Mouse (Mus musculus): ENCODE data around the gene Ptpn12. TPM values are rescaled to one million over a fixed set of nuclear protein-coding genes. Genes with fewer than 3 reads are reported as not detected.

Ptpn12 gene
- total and polyA plus RNA-seq, 3 experiments = 59.0 to 112 (median 95.6) TPM

DNA sequence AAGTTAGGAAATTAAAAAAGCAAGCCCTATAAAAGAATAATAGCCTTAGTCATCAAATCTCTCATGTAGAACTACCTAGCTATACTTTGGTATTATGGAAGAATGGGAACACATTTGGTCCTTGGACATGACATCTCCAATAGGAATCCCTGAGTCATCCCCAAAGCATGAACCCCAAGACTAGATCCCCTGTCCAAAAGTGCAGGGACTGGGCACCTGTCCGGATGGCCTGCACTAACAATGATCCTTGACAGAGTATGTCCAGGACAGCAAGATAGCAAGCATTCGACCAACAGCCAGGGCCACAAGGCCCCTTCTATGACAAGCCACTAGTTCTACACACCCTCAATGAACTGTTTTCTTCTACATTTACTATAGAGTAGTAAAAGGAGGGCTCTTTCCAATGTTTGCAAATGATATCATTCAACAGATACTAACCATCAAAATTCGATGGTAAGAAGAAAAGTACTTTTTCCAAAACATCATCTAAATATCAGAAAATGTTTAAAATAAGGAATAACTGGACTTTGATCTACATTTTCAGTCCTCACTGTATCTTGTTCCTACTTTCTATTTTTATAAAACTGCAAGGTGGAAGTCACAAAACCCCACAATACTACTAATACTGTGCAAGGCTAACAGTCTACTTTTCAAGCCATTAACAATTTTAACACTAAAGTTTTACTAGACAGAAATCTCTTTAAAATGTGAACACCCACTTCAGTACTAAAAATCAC is 2.0 kb downstream of the Ptpn12 start:
- Histone ChIP-seq H3K4me3 (ENCODE audit: low read depth, low read length) (peak overlapping the region; percentile 96), H3K9me3 (replicated peaks) (no peaks in the 10 kb centered on the region), H3K36me3 (replicated peaks) (peaks cover 4% of the 10 kb centered on the region), H3K4me1 (ENCODE audit: insufficient read depth, low read depth, low read length) (peaks cover 39% of the 10 kb centered on the region), H3K27me3 (ENCODE audit: insufficient read depth, low read length) (no peaks in the 10 kb centered on the region)
- no peak for TF ChIP-seq CTCF (IDR thresholded peaks at IDR 0.05; ENCODE audit: low read depth, low read length)
- TF ChIP-seq POLR2AphosphoS5 (IDR thresholded peaks at IDR 0.05; ENCODE audit: insufficient replicate concordance, low read depth, low read length) = no peak
- no peak for TF ChIP-seq GATA2 (IDR thresholded peaks at IDR 0.05; ENCODE audit: borderline replicate concordance, low read depth, low read length)
- no peak for TF ChIP-seq GATA1 (IDR thresholded peaks at IDR 0.05; ENCODE audit: borderline replicate concordance, low read length)
- no peak for TF ChIP-seq TAL1 (conservative IDR thresholded peaks at IDR 0.05; ENCODE audit: low read depth, low read length)
- DNase-seq (ENCODE audit: low spot score) (no peak), ATAC-seq (ENCODE audit: extremely low read depth, insufficient number of reproducible peaks, low FRiP score, poor library complexity, severe bottlenecking) (no peak)

DNA sequence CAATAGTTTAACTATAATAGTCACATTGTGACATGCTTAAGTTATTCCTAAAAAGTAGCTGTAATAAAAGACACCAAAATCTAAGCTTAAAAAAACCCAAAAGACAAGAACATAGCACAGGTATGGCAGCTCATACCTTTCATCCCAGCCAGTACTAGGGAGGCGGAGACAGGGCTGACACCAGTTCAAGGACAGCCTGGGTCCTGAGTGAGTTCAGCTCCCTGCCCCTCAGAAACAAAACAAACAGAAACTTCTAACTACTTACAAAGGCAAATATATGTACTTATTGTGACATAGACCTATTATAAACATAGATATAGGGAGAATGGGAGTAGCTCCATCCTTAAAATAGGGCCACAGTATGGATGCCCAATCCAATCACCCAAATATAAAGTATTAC is 3.2 kb downstream of the Ptpn12 start:
- H3K27me3 ChIP-seq (ENCODE audit: insufficient read depth, low read length) = no peaks in the 10 kb centered on the region
- ATAC-seq (ENCODE audit: extremely low read depth, insufficient number of reproducible peaks, low FRiP score, poor library complexity, severe bottlenecking) = no peak
- DNase-seq (ENCODE audit: low spot score) = no peak
- H3K9me3 ChIP-seq (replicated peaks) = no peaks in the 10 kb centered on the region
- H3K4me3 ChIP-seq (ENCODE audit: low read depth, low read length) = no peak overlapping the region
- peaks cover 44% of the 10 kb centered on the region for H3K4me1 ChIP-seq (ENCODE audit: insufficient read depth, low read depth, low read length)
- peaks cover 4% of the 10 kb centered on the region for H3K36me3 ChIP-seq (replicated peaks)
- TF ChIP-seq POLR2AphosphoS5 (IDR thresholded peaks at IDR 0.05; ENCODE audit: insufficient replicate concordance, low read depth, low read length) (no peak), TAL1 (conservative IDR thresholded peaks at IDR 0.05; ENCODE audit: low read depth, low read length) (no peak), GATA2 (IDR thresholded peaks at IDR 0.05; ENCODE audit: borderline replicate concordance, low read depth, low read length) (no peak), GATA1 (IDR thresholded peaks at IDR 0.05; ENCODE audit: borderline replicate concordance, low read length) (no peak), CTCF (IDR thresholded peaks at IDR 0.05; ENCODE audit: low read depth, low read length) (no peak)

DNA sequence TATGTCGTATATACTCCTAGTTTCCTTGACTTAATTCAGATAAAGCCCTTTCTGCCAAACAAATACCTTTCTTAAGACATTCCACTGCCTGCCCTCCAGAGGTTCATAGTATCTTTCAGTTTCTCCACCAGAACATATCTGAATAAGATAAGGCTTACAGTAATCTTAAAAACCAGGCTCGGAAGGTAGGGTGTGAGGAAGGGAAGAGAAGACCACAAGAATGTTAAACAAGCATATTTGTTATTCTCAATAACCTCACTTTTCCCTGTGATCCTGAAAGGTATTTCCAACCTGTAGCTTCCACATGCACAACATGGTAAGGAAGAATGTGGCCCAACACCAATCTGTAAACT is 5.0 kb downstream of the Ptpn12 start:
- H3K4me3 ChIP-seq (ENCODE audit: low read depth, low read length) = no peak overlapping the region; the same call in 1 of the 2 replicates
- peaks cover 4% of the 10 kb centered on the region for H3K36me3 ChIP-seq (replicated peaks)
- DNase-seq (ENCODE audit: low spot score) = no peak
- ATAC-seq (ENCODE audit: extremely low read depth, insufficient number of reproducible peaks, low FRiP score, poor library complexity, severe bottlenecking) = peak; percentile 26
- no peaks in the 10 kb centered on the region for H3K27me3 ChIP-seq (ENCODE audit: insufficient read depth, low read length)
- H3K4me1 ChIP-seq (ENCODE audit: insufficient read depth, low read depth, low read length) = peaks cover 58% of the 10 kb centered on the region
- TF ChIP-seq GATA2 (IDR thresholded peaks at IDR 0.05; ENCODE audit: borderline replicate concordance, low read depth, low read length) (no peak), GATA1 (IDR thresholded peaks at IDR 0.05; ENCODE audit: borderline replicate concordance, low read length) (no peak), POLR2AphosphoS5 (IDR thresholded peaks at IDR 0.05; ENCODE audit: insufficient replicate concordance, low read depth, low read length) (no peak), CTCF (IDR thresholded peaks at IDR 0.05; ENCODE audit: low read depth, low read length) (no peak), TAL1 (conservative IDR thresholded peaks at IDR 0.05; ENCODE audit: low read depth, low read length) (no peak)
- H3K9me3 ChIP-seq (replicated peaks) = no peaks in the 10 kb centered on the region

DNA sequence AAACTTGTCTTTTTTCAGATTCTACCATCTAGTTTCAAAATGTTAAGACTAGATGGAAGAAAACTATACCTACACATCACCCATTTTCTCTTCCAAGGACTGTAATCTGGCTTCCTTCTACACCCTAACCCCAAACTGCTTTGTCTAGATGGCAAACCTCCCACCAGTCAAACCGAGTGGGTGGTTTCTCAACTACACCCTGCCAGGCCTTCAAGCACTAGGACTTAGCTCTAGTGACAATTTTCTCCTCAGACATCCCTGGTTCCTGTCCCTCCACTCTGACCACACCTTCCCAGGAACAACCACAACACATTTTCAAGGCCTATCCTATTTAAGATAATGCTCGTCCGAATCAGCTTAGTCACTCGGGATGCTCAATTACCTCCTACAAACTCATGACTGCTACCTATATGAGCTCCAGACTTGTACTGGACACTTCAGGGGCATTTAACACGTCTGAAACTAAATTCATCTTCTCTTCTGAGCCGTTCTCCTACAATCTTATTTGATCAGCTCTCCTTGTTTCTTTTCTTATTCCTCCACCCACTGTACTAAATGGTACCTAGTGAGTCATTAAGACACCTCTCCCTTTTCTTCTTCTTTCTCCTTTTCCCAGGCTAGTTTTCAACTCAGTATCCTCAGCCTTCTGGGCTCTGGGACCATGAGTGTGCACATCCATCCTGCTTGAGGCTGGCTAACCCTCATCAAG is 5.5 kb downstream of the Ptpn12 start:
- no peak for TF ChIP-seq TAL1 (conservative IDR thresholded peaks at IDR 0.05; ENCODE audit: low read depth, low read length)
- Histone ChIP-seq H3K4me3 (ENCODE audit: low read depth, low read length) (no peak overlapping the region; the same call in 1 of the 2 replicates), H3K27me3 (ENCODE audit: insufficient read depth, low read length) (no peaks in the 10 kb centered on the region), H3K9me3 (replicated peaks) (no peaks in the 10 kb centered on the region), H3K36me3 (replicated peaks) (peaks cover 6% of the 10 kb centered on the region), H3K4me1 (ENCODE audit: insufficient read depth, low read depth, low read length) (peaks cover 63% of the 10 kb centered on the region)
- DNase-seq (ENCODE audit: low spot score) (peak; percentile 19), ATAC-seq (ENCODE audit: extremely low read depth, insufficient number of reproducible peaks, low FRiP score, poor library complexity, severe bottlenecking) (no peak)

DNA sequence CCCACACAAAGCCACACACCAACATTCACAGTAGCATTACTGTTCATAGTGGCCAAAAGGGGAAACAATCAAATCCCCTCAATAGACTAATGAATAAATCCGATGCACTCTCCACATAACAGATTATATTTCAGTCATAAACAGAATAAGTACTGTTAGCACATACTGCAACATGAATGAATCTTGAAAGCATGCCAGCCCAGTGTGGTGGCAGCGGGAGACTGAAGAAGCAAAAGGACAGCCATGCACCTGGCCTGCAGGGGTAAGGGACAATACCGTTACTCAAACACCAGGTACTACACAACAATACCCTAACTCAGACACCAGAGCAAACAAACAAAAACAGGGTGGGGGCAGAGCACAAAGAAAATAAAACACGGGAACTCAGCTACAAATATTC is 6.7 kb downstream of the Ptpn12 start:
- TF ChIP-seq CTCF (IDR thresholded peaks at IDR 0.05; ENCODE audit: low read depth, low read length) (no peak), POLR2AphosphoS5 (IDR thresholded peaks at IDR 0.05; ENCODE audit: insufficient replicate concordance, low read depth, low read length) (no peak), TAL1 (conservative IDR thresholded peaks at IDR 0.05; ENCODE audit: low read depth, low read length) (no peak), GATA1 (IDR thresholded peaks at IDR 0.05; ENCODE audit: borderline replicate concordance, low read length) (no peak), GATA2 (IDR thresholded peaks at IDR 0.05; ENCODE audit: borderline replicate concordance, low read depth, low read length) (no peak)
- H3K4me1 ChIP-seq (ENCODE audit: insufficient read depth, low read depth, low read length) = peaks cover 73% of the 10 kb centered on the region
- DNase-seq (ENCODE audit: low spot score) (no peak), ATAC-seq (ENCODE audit: extremely low read depth, insufficient number of reproducible peaks, low FRiP score, poor library complexity, severe bottlenecking) (no peak)
- H3K4me3 ChIP-seq (ENCODE audit: low read depth, low read length) = no peak overlapping the region
- no peaks in the 10 kb centered on the region for H3K27me3 ChIP-seq (ENCODE audit: insufficient read depth, low read length)
- H3K36me3 ChIP-seq (replicated peaks) = peaks cover 12% of the 10 kb centered on the region
- H3K9me3 ChIP-seq (replicated peaks) = no peaks in the 10 kb centered on the region

DNA sequence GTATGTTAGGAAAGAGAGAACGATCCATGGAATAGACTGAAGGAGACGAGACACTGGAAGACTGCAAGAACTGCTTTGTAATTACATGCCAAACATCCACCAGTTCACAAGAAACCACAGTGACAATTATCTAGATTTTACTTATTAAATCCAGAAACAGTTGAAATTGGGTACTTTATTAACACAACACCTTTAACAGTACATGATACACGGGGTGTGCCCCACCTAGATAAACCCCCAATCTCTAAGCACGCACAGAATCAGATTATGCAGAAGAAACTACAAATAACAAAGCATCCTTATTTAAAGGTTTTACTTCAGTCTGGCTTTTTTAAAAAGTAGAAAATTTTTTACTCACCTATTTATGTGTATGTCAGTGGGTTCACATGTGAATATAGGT is 8.6 kb downstream of the Ptpn12 start:
- no peak for TF ChIP-seq GATA1 (IDR thresholded peaks at IDR 0.05; ENCODE audit: borderline replicate concordance, low read length)
- TF ChIP-seq GATA2 (IDR thresholded peaks at IDR 0.05; ENCODE audit: borderline replicate concordance, low read depth, low read length) = no peak
- no peak for TF ChIP-seq TAL1 (conservative IDR thresholded peaks at IDR 0.05; ENCODE audit: low read depth, low read length)
- TF ChIP-seq POLR2AphosphoS5 (IDR thresholded peaks at IDR 0.05; ENCODE audit: insufficient replicate concordance, low read depth, low read length) = no peak
- TF ChIP-seq CTCF (IDR thresholded peaks at IDR 0.05; ENCODE audit: low read depth, low read length) = no peak
- no peak overlapping the region for H3K4me3 ChIP-seq (ENCODE audit: low read depth, low read length)
- peaks cover 76% of the 10 kb centered on the region for H3K4me1 ChIP-seq (ENCODE audit: insufficient read depth, low read depth, low read length)
- ATAC-seq (ENCODE audit: extremely low read depth, insufficient number of reproducible peaks, low FRiP score, poor library complexity, severe bottlenecking) (no peak), DNase-seq (ENCODE audit: low spot score) (no peak)
- H3K27me3 ChIP-seq (ENCODE audit: insufficient read depth, low read length) = no peaks in the 10 kb centered on the region
- no peaks in the 10 kb centered on the region for H3K9me3 ChIP-seq (replicated peaks)
- H3K36me3 ChIP-seq (replicated peaks) = peaks cover 19% of the 10 kb centered on the region
